Mouse (Mus musculus) CH12.LX (cell line): Measurements from ENCODE around the gene Slc29a4. TPM values are rescaled to one million over a fixed set of nuclear protein-coding genes. Genes with fewer than 3 reads are reported as not detected.

ENCODE experiments used
- DNase-seq: peaks from one replicate; pipeline ENCODE4 v3.0.0-alpha.2; 2013; ENCODE audit errors: extremely low read depth
- H3K27ac ChIP-seq: 2 replicates; pipeline ENCODE4 v1.5.1; 2012; ENCODE audit warnings: low read depth, mild to moderate bottlenecking, control low read depth, moderate library complexity; ENCODE audit not compliant: insufficient read depth
- H3K27me3 ChIP-seq: replicated peaks from 2 replicates; pipeline ENCODE3; 2012; ENCODE audit warnings: inconsistent platforms
- H3K36me3 ChIP-seq, 2 experiments: replicated peaks in 1 of 2; 2 replicates each; pipeline versions ENCODE3 to v1.6.1; 2012; ENCODE audit warnings: inconsistent platforms in 1 of 2, low read length in 1 of 2, mild to moderate bottlenecking in 1 of 2, mixed read lengths in 1 of 2, moderate library complexity in 1 of 2; ENCODE audit not compliant: control insufficient read depth in 1 of 2, insufficient read depth in 1 of 2
- H3K4me1 ChIP-seq, 2 experiments: 2 replicates each; pipeline ENCODE4 v1.6.1; 2012; ENCODE audit warnings: inconsistent platforms in 1 of 2, moderate library complexity in 1 of 2; ENCODE audit not compliant: insufficient read depth in 2 of 2, control insufficient read depth in 1 of 2
- H3K4me2 ChIP-seq: 2 replicates; pipeline ENCODE4 v1.6.1; 2012; ENCODE audit warnings: low read depth, mild to moderate bottlenecking, control low read depth; ENCODE audit not compliant: poor library complexity, insufficient read depth, severe bottlenecking
- H3K4me3 ChIP-seq, 3 experiments: fragments of 150-350 bp in 1 of 3; sonication (generic) in 1 of 3; replicated peaks in 1 of 3; 2 replicates each; pipeline versions ENCODE3 to v1.5.1; 2011 to 2012; ENCODE audit warnings: low read depth in 2 of 3, low read length in 2 of 3, mild to moderate bottlenecking in 2 of 3, moderate library complexity in 2 of 3, control low read depth in 1 of 3, improper control_type of control experiment in 1 of 3, inconsistent platforms in 1 of 3, mixed read lengths in 1 of 3; ENCODE audit not compliant: poor library complexity in 1 of 3
- H3K79me2 ChIP-seq: replicated peaks from 2 replicates; pipeline ENCODE4 v1.6.1; 2012; ENCODE audit warnings: mild to moderate bottlenecking, moderate library complexity; ENCODE audit not compliant: control insufficient read depth, poor library complexity, insufficient read depth, severe bottlenecking; ENCODE audit errors: extremely low read depth
- H3K9ac ChIP-seq: 2 replicates; pipeline ENCODE4 v1.6.1; 2012; ENCODE audit warnings: low read depth, mild to moderate bottlenecking, control low read depth, moderate library complexity; ENCODE audit not compliant: insufficient read depth
- H3K9me3 ChIP-seq: replicated peaks from 2 replicates; pipeline ENCODE3; 2012; ENCODE audit warnings: low read length, inconsistent platforms, mixed read lengths
- BHLHE40 ChIP-seq: IDR thresholded peaks from 2 replicates; pipeline ENCODE4 v1.6.1; 2011; ENCODE audit warnings: mild to moderate bottlenecking, low read depth, low read length, improper control_type of control experiment
- CHD1 ChIP-seq: IDR thresholded peaks from 2 replicates; pipeline ENCODE4 v1.6.1; 2012; ENCODE audit warnings: low read depth, low read length, improper control_type of control experiment, inconsistent platforms
- E2F4 ChIP-seq: IDR thresholded peaks from 2 replicates; pipeline ENCODE4 v1.6.1; 2011; ENCODE audit warnings: low read depth, low read length, improper control_type of control experiment; ENCODE audit not compliant: insufficient replicate concordance
- EP300 ChIP-seq: IDR thresholded peaks from 2 replicates; pipeline ENCODE4 v1.6.1; 2011; ENCODE audit warnings: low read length, improper control_type of control experiment
- ETS1 ChIP-seq: conservative IDR thresholded peaks from 2 replicates; pipeline ENCODE4 v1.6.1; 2012; ENCODE audit warnings: low read depth, mild to moderate bottlenecking, inconsistent platforms, low read length, improper control_type of control experiment, moderate library complexity
- JUND ChIP-seq: conservative IDR thresholded peaks from 2 replicates; pipeline ENCODE4 v1.6.1; 2011; ENCODE audit warnings: low read depth, low read length, improper control_type of control experiment
- KAT2A ChIP-seq: IDR thresholded peaks from 2 replicates; pipeline ENCODE4 v1.6.1; 2012; ENCODE audit warnings: low read length, improper control_type of control experiment, inconsistent platforms; ENCODE audit not compliant: insufficient replicate concordance
- MAFK ChIP-seq: IDR thresholded peaks from 2 replicates; pipeline ENCODE4 v1.6.1; 2011; ENCODE audit warnings: low read length, improper control_type of control experiment; ENCODE audit not compliant: insufficient replicate concordance
- MAZ ChIP-seq: IDR thresholded peaks from 2 replicates; pipeline ENCODE4 v1.6.1; 2012; ENCODE audit warnings: low read depth, mild to moderate bottlenecking, inconsistent platforms, low read length, improper control_type of control experiment, moderate library complexity
- NELFE ChIP-seq: IDR thresholded peaks from 2 replicates; pipeline ENCODE4 v1.6.1; 2011; ENCODE audit warnings: low read depth, low read length, improper control_type of control experiment
- NRF1 ChIP-seq: IDR thresholded peaks from 2 replicates; pipeline ENCODE4 v1.6.1; 2014; ENCODE audit warnings: low read depth, mild to moderate bottlenecking, inconsistent platforms, low read length, improper control_type of control experiment, moderate library complexity
- PAX5 ChIP-seq: IDR thresholded peaks from 2 replicates; pipeline ENCODE4 v1.6.1; 2012; ENCODE audit warnings: low read length, inconsistent platforms, mixed read lengths
- POLR2AphosphoS2 ChIP-seq: IDR thresholded peaks from 2 replicates; pipeline ENCODE4 v1.6.1; 2011; ENCODE audit warnings: low read depth, low read length, improper control_type of control experiment
- RAD21 ChIP-seq: IDR thresholded peaks from 2 replicates; pipeline ENCODE4 v1.6.1; 2011; ENCODE audit warnings: low read depth, mild to moderate bottlenecking, low read length, improper control_type of control experiment, moderate library complexity
- SIN3A ChIP-seq: IDR thresholded peaks from 2 replicates; pipeline ENCODE4 v1.6.1; 2012; ENCODE audit warnings: low read length, improper control_type of control experiment, inconsistent platforms
- SMC3 ChIP-seq: IDR thresholded peaks from 2 replicates; pipeline ENCODE4 v1.6.1; 2011; ENCODE audit warnings: low read depth, low read length, improper control_type of control experiment
- USF1 ChIP-seq: IDR thresholded peaks from 2 replicates; pipeline ENCODE4 v1.6.1; 2014; ENCODE audit warnings: low read depth, mild to moderate bottlenecking, inconsistent platforms, low read length, improper control_type of control experiment
- USF2 ChIP-seq: conservative IDR thresholded peaks from 2 replicates; pipeline ENCODE4 v1.6.1; 2011; ENCODE audit warnings: low read depth, low read length, improper control_type of control experiment
- ZKSCAN1 ChIP-seq: IDR thresholded peaks from 2 replicates; pipeline ENCODE4 v1.6.1; 2012; ENCODE audit warnings: low read depth, inconsistent platforms, low read length, improper control_type of control experiment, borderline replicate concordance
- ZMIZ1 ChIP-seq: IDR thresholded peaks from 2 replicates; pipeline ENCODE4 v1.6.1; 2012; ENCODE audit warnings: low read depth, mild to moderate bottlenecking, inconsistent platforms, low read length, improper control_type of control experiment
- dilution Hi-C: fragments of 300-500 bp; cut with MboI; formaldehyde crosslinking; loops from 2 replicates; pipeline ENCODE4 v1.14.3; 2020; ENCODE audit warnings: low sequenced_read_pairs; ENCODE audit not compliant: extremely low pct_unique_long_range_greater_than_20kb, extremely low pct_ligation_motif_present
- in situ Hi-C: fragments of 300-500 bp; cut with MboI; formaldehyde crosslinking; loops from 3 replicates; pipeline ENCODE4 v1.14.3; 2019; ENCODE audit warnings: low sequenced_read_pairs, low pct_ligation_motif_present, low pct_unique_long_range_greater_than_20kb, mixed read lengths
- polyA plus RNA-seq: library from polyadenylated mRNA; unstranded; fragments of >175 nt; gene quantifications from 2 replicates; pipeline ENCODE4 v1.2.1, GENCODE M21; 2012; ENCODE audit warnings: low read depth; ENCODE audit not compliant: insufficient read length
- total RNA-seq, 2 experiments: library from RNA; depleted of rRNA; stranded (reverse); fragments of 300-350 nt in 1 of 2; fragments of >200 nt in 1 of 2; gene quantifications; 2 replicates each; pipeline ENCODE4 v1.2.3; 2012 to 2014

Slc29a4 gene
- total and polyA plus RNA-seq, 3 experiments: not detected

DNA sequence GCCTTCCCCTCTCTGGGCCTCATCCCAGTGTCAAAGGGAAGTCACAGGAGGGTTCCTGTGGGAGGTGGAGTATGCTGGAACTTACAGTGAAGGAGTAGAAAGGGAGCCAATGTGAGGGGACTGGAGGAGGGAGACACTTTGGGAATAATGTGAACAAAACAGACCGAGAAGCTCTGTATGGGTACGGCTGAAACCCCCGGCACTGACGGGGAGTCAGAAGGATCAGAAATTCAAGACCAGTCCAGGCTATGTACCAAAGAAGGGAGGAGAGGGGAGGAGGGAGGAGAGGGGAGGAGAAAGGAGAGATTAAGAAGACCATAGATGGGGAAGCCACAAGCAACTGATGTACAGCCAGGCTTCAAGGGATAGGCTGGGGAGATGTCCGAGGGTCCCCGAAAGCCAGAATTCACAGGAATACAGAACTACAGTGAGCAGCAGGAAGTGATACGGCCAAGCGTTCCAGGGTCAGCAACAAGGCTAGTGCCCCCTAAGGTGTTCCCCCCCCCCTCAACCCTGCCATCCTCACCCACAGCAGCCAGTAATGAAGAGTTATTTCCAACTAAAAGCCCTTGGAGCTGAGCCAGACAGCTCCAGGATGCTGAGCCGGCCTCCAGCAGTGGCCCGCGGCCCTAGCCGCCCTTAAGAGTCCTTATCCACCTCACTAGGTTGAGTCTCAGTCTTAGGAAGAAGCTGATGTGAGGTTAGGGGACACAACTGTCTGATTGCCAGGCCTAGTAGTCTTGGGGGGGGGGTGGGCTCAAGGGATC, 842 bp downstream of the Slc29a4 start:
- in situ Hi-C loops: no loop called here
- Histone ChIP-seq H3K9me3 (peaks cover 2% of the 10 kb centered on the region), H3K4me2 (no peak overlapping the region), H3K4me1 (no peaks in the 10 kb centered on the region), H3K27me3 (peaks cover 35% of the 10 kb centered on the region), H3K27ac (no peak overlapping the region), H3K36me3 (no peaks in the 10 kb centered on the region), H3K79me2 (no peaks in the 10 kb centered on the region), H3K9ac (no peak overlapping the region), H3K4me3 (no peak overlapping the region)
- no peak for TF ChIP-seq RAD21
- no peak for TF ChIP-seq E2F4
- no peak for TF ChIP-seq SIN3A
- no peak for TF ChIP-seq POLR2AphosphoS2
- TF ChIP-seq EP300: no peak
- no peak for TF ChIP-seq PAX5
- no peak for TF ChIP-seq CHD1
- TF ChIP-seq MAFK: no peak
- TF ChIP-seq USF2: no peak
- TF ChIP-seq ZMIZ1: no peak
- TF ChIP-seq ETS1: no peak
- dilution Hi-C loops: no loop called here
- DNase-seq: no peak

DNA sequence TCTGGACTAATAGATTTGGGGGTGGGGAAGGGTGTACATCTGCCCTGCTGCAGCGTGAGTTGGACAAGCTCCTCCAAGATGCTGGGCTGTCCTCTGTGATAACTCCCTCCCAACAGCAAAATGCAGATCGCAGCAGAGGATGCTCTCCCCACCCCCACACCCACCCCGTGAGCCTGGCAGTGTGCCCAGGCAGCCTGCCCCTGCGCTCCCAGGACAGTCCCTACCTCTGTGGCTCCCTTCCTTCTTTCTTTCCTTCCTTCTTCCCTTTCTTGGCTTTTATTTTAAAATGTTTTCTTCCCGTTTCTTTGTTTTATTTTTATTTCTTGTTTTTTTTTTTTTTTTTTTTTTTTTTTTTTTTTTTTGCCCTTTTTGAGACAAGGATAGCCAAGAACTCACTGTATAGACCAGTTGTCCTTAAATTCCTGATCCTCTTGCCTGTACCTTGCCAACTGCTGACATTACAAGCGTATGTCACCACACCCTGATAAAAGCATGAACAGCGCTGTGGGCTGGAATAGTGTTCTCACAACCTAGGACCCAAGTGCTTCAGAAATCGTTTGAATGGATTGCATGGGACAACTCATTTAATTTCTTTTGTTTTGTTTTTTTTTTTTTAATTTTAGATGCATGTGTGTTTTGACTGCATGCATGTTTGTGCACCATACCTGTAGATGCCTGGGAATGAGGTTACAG, 1.6 kb downstream of the Slc29a4 start:
- dilution Hi-C loops: no loop called here
- H3K36me3 ChIP-seq: no peaks in the 10 kb centered on the region
- in situ Hi-C loops: no loop called here
- H3K4me3 ChIP-seq: no peak overlapping the region
- H3K4me2 ChIP-seq: no peak overlapping the region
- peaks cover 36% of the 10 kb centered on the region for H3K27me3 ChIP-seq
- peaks cover 0 to 3% of the 10 kb centered on the region in 2 experiments; a peak in 2 of 4 replicates for H3K4me1 ChIP-seq
- TF ChIP-seq NELFE: no peak
- no peak for TF ChIP-seq USF2
- no peak for TF ChIP-seq ETS1
- TF ChIP-seq EP300: no peak
- no peak for TF ChIP-seq RAD21
- no peak for TF ChIP-seq ZMIZ1
- no peak for TF ChIP-seq JUND
- TF ChIP-seq KAT2A: no peak
- no peak for TF ChIP-seq NRF1
- no peak for TF ChIP-seq SMC3
- TF ChIP-seq BHLHE40: no peak
- no peak for TF ChIP-seq MAZ
- no peak for TF ChIP-seq ZKSCAN1
- TF ChIP-seq USF1: no peak
- no peaks in the 10 kb centered on the region for H3K79me2 ChIP-seq
- no peaks in the 10 kb centered on the region for H3K9me3 ChIP-seq
- H3K27ac ChIP-seq: no peak overlapping the region
- no peak for DNase-seq
- H3K9ac ChIP-seq: no peak overlapping the region
